Mouse (Mus musculus): ENCODE measurements around the gene Adam12.
"Not testable (repeated sequence)": the region's sequence is repeated elsewhere in the genome, so short reads cannot be mapped to it uniquely, and the experiment has no call there.

Adam12 gene

DNA sequence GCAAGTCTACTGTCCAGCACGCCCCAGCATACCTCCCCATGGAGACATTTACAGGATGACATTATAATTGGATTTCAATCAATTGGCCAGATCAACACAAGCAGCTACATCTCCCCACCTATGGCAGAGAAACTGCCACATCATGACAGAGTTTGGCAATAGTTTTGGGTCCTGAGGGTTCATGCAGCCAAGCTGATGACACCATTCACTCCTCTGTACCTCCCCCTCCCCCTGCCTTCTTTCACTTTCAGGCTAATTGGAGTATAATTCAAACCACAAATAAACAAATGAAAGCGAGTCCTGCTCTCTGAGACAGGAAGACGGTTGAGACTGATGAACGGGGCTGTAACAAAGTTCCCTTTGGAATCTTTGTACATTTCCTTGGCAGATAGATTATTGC lies 291.5 kb downstream of the Adam12 start:
- no peak for DNase-seq (ENCODE audit: low read depth in 2 of 2, low spot score in 2 of 2)

DNA sequence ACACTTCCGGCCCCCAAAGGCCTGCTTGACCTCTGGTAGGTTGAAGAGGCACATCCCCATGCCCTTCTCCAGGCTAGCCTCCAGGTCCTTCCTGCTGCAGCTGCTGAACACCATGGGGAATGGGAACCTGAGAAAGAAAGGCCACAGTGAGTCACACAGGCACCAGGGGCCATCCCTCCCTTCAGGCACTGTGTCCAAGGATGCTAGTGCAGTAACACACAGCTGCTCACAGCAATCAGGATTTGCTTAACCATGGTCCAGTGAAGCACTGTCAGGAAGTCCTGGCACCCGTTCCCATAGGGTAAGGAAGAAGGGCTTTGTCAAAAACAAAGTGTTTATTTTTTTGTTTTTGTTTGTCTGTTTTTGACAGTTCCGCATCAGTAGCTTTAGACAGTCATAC lies 294.5 kb downstream of the Adam12 start:
- no peak for DNase-seq (ENCODE audit: low read depth in 2 of 2, low spot score in 2 of 2)

DNA sequence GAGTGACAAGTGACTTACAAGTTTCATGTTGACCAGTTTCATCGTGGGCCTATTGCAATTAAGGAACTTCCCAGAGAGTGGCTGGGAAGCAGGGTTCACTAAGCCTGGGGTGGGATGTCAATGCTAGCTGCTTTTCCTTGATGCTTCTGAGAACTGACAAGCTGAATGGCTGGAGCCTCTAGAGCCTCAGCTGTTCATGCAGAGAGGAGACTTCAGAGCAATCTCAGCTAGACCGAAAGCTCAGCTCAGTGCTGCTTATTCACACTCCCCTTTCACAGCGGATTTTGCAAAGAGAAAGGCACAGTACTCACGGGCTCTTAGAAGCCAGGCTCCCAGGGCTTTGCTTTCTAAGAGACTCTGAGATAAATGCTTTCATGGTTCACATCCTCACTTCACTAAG lies 295.6 kb downstream of the Adam12 start:
- no peak for DNase-seq (ENCODE audit: low read depth in 2 of 2, low spot score in 2 of 2)

DNA sequence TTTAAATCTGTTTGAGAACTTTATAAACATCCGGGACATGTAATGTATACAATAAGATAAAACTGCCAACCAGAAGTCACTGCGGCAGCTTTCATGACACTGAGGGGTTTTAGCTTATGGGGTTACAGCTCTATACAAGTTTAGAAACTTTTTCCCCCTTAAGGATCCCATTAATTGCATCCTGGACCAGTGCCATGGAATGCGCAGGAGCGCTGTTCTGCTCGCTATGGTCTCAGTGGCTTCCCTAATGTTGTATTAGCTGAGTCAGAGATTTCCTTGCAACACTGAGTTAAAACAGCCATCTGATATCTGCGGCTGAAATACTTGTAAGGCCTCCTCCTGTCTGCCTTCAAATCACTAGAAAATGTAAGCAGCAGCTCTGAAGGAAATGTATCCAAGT lies 298.6 kb downstream of the Adam12 start:
- no peak for DNase-seq (ENCODE audit: low read depth in 2 of 2, low spot score in 2 of 2)

DNA sequence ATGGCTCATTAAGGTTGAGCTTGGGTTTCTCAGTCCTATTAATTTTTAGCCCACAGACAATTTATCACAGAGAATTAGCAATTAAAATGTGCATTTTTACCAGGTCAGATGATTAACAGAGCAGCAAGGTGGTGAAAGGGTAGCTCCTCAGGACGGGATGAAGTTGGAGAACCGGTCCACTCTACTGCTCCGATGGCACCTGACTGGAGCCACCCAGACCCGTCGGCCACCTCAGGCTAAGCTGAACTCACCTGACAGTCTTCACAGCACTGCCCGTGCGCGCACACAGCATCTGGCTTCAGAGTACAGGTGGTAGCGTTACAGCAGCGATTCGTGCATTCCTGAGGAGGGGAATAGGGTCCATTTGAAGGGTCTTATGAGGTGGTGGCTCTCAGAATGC lies 300.5 kb downstream of the Adam12 start:
- no peak for DNase-seq (ENCODE audit: low read depth in 2 of 2, low spot score in 2 of 2)

DNA sequence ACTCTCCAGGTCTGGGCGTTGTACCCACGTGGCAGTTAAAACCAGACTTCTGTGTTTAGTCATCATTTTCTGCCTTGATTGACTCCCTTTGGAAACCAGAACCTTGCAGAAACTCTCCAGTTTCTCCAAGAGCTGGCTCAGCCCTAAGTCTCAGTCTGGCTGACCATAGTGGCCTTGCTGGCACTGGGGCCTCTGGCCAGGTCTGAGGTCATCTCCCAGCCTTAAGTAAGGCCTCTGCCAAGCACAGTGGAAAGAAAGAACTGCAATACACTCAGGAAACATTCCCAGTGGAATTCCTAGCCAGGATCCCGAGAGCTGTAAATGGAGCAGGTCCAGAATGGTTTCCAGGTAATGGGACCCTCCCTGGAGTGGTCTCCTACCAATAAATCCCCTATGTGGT lies 303.0 kb downstream of the Adam12 start:
- no peak for DNase-seq (ENCODE audit: low read depth in 2 of 2, low spot score in 2 of 2)

DNA sequence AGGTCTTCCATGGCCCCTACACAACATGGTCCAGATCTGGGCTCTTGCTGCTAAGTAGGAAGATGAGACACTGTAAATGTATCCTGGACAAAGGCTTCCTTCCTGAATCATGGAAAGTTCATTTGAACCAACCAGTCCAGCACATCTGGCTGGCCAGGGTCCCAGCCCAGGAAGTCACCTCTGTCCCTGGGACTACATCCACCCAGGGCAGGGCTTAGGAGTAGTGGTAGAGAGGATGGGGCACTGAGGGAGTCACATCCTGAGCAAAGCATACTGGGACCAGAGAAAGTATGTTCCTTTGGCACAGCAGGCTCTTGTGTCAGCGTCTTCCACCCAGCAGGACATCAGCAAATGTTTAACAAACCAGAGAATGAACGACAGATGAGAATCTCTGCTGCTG lies 306.2 kb downstream of the Adam12 start:
- DNase-seq (ENCODE audit: low read depth in 2 of 2, low spot score in 2 of 2), result no peak

DNA sequence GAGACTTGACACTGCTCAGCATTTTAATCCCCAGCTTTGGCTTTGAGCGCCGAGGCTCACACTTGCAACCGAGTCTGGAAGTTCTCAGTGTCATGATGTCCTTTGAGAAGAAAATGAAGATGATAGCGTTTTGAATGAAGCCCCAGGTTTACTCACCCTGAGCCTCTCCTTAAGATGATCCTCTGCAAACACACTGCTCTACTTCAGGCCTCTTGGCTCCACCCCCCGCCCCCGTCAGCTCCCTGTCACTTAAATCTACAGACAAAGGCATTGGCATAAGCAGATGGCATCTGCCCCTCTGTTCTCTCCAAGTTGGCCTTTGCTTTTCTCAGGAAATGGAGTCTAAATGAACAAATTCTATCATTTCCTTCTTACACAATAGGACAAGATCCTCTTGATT lies 308.0 kb downstream of the Adam12 start:
- DNase-seq (ENCODE audit: low read depth in 2 of 2, low spot score in 2 of 2), result no peak

DNA sequence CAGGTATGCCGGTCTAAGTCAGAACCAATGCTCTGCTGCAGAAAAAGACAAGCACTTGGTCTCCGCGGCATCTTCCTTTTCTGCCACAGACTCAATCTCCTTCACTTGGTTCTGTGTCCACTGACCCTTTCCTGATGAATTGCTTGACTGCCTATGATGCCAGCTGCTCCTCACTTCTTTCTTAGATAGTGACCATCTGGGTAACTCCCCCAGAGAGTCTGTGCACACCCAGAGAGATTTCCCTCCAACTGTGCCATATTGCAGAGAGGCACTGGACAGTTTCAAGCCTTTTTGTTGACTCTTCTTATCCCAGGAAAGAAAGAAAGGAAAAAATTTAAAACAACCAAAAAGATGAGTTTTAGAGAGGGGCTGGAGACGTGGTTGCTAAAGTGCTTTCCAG lies 310.7 kb downstream of the Adam12 start:
- no peak for DNase-seq (ENCODE audit: low read depth in 2 of 2, low spot score in 2 of 2)

DNA sequence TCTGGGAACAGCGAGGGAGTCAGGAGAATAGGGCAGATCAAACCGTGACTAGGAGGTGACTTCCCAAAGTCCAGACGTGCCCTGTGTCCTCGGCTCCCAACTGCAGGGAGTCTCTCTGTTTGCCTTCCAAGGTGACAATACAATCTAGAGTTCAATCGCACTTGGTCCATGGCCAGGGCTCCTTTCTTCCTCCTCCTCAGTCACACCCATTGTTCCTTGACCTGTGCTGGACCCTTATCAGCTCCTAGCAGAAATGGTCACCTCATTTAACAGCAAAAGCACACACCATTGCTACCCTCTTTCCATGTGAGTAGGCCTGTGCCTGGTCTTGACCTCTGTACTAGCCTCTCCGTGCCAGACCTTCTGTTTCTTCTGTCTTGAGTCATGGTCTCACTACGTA lies 311.2 kb downstream of the Adam12 start:
- DNase-seq (ENCODE audit: low read depth in 2 of 2, low spot score in 2 of 2), result no peak

DNA sequence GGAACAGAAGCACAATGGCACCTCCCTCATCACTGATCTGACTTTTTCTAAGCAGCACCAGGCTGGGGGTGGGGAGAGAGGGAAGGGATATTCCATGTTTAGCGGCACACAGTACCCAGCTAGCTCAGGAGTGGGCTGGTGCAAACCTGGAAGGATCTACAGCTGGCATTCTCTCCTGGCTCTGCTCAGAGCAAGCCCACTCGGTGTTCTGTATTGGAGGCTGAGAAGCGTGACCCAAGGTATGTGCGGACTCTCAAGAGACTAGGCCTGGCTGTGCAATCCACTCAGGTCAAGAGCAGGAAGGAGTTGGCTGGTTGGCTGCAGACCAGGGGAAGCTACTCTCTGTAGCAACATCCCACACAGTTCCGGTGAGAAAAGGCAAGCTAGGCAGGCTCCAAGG lies 312.0 kb downstream of the Adam12 start:
- DNase-seq (ENCODE audit: low read depth in 2 of 2, low spot score in 2 of 2), result no peak

DNA sequence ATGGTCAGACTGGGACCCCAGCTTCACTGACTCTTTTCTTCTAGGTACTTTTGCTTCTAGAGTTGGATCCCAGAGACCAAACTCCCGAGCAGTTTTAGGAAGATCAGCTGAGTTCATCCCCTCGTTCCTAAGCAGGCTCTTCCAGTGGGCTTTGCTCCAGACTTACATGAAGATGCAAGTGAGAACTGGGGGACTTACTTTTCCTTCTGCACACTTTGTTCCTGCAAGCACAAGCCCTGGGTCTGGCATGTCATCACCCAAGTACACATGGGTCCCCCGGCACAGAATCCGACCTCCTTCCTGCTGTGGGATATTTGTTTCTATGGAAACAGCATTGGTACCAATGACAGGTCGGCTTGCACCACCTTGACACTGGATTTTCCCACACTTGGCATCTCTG lies 312.6 kb downstream of the Adam12 start:
- DNase-seq (ENCODE audit: low read depth in 2 of 2, low spot score in 2 of 2), result no peak

DNA sequence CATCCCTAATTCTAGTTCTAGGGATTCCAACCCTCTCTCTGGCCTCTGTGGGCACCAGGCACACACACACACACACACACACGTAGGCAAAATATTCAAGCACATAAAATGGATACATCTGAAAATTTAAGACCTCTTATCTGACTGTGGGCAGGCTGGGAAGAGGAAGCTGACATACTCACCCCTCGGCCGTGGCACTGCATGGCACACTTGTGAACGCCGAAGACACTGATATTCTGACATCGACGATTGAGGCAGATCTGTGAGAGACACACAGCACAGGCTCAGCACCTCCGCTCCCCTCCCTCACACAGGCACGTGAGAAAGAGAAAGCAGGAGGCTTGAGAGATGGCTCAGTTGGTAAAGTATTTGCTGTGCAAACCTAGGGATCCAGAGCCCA lies 315.7 kb downstream of the Adam12 start:
- no peak for DNase-seq (ENCODE audit: low read depth in 2 of 2, low spot score in 2 of 2)

DNA sequence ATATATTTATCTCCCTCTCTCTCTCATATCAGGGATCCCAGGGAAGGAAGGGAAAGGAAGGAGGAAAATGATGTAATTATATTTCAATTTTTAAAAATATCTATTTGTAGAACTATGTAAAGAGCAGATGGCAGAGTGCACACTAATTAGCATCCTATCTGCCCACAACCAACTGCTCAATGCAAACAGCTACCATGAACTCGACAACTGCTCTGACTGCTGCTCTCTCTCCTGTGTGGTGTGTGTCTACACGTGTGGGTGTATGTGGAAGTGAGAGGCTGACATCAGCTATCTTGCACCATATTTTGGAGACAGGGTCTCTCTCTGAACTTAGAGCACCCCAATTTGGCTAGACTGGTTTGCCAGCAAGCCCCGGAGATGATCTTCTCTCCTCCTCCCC lies 320.1 kb downstream of the Adam12 start:
- no peak for DNase-seq (ENCODE audit: low read depth in 2 of 2, low spot score in 2 of 2)

DNA sequence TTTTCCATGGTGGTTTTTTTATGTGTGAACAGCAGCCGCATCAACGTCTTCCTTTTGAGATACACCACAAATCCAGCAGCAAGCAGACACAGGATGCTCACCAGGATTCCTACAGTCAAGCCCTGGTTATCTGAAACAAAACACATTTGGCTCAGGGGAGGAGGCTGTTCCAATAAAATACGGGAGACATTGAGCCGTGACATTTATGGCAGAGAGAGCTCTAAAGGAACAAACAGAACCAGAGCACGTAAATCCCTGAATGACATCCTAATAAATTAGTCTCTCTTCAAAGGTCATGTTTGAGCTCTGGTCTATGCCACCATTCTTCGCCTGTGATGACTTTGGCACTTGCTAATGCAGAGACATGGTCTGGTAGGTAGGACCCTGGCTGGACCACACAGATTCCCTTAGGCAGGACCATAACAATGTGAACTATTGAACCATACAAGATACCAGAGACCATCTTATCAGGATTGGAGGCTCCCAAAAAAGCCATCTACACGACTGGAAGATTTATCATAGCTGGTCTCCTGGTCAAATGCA lies 322.0 kb downstream of the Adam12 start:
- no peak for DNase-seq (ENCODE audit: low read depth in 2 of 2, low spot score in 2 of 2)

DNA sequence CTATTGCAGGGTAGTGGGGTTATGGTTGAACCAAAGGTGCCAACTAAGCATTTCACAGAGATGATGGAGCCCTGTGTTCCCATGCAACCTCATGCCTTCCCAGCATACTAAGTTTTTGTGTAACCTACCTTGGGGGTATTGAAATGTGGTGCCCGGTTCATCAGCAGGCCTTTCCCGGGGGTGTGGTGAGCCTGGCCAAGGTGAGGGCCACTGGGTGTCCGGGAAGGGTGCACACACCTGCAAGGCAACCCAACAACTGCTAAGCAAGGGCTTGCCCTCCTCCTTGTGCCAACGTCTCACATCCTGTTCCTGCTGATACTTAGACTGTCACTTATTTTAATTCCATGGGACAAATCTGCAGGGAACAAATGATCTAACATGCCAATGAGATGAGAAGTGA lies 323.0 kb downstream of the Adam12 start:
- no peak for DNase-seq (ENCODE audit: low read depth in 2 of 2, low spot score in 2 of 2)

DNA sequence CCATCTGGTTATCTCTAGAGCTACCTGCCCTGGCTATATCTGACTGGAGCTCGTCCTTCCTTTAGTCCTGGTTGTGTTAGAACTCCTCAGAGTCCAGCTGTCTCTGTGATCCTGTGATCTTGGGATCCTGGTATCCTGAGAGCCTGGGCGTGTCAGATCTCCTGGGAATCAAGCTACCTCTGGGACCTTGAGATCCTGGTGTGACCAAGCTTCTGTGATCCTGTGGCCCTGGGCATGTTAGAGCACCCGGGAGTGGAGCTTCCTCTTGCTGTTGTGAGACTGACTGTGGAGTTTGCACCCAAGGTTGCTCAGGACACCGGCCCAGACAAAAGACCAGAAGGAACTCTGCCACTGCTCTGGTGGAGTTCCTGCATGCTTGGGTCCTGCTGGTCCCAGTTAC lies 332.6 kb downstream of the Adam12 start:
- no peak for DNase-seq (ENCODE audit: low read depth in 2 of 2, low spot score in 2 of 2)

DNA sequence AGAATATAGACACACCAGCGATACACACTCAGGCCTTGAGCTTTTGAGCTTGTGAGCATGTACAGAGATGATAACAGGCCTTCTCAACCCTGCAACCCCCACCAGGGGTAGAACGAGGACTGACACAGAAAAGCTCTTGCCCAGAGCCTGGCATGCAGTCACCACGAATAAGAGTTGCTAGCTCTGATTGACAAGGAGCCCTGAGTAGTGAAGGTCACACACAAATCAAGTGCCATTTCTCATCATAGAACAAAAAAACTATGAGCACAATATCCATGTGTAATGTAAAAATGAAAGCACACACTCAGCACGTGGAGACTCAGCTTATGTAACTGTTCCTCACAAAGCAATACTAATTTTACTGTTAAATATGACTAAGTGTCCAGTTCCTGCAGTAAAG lies 340.1 kb downstream of the Adam12 start:
- DNase-seq (ENCODE audit: low read depth in 2 of 2, low spot score in 2 of 2), result no peak

DNA sequence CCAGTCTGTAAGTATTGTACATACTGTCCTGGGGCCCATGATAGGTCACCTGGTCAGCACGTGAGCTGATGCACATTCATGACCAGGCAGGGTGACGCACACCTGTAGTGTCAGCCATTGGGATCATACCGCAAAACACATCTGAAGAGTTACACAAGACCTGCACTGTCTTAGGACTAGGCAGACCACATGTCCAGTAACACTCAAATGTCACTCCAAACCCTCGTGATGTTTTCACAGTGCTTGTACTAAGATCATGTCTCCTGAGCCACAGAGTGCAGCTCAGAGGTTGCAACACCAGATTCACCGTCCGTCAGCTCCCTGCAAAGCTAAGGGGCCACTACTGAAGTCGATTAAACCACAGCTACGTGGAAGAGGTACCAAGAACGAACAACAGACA lies 340.6 kb downstream of the Adam12 start:
- DNase-seq (ENCODE audit: low read depth in 2 of 2, low spot score in 2 of 2), result no peak

DNA sequence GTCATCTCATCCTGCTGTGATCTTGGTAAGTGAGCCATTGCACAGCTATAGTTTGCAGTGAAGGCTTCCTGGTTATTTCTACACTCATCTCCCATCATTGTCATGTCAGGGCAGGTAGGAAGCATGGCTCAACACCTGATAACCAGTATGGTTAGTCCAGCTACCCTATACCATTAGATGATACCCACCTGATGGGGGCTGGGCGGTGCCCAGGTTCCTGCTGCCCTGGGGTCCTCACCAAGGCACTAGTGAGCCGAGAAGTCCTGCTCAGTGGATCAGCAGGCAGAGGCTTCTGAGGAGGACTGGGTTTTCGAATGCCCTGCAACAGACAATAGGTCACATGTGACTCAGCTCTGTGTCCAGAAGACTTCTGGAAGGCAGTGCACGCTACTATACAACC lies 342.0 kb downstream of the Adam12 start:
- DNase-seq (ENCODE audit: low read depth in 2 of 2, low spot score in 2 of 2), result no peak

DNA sequence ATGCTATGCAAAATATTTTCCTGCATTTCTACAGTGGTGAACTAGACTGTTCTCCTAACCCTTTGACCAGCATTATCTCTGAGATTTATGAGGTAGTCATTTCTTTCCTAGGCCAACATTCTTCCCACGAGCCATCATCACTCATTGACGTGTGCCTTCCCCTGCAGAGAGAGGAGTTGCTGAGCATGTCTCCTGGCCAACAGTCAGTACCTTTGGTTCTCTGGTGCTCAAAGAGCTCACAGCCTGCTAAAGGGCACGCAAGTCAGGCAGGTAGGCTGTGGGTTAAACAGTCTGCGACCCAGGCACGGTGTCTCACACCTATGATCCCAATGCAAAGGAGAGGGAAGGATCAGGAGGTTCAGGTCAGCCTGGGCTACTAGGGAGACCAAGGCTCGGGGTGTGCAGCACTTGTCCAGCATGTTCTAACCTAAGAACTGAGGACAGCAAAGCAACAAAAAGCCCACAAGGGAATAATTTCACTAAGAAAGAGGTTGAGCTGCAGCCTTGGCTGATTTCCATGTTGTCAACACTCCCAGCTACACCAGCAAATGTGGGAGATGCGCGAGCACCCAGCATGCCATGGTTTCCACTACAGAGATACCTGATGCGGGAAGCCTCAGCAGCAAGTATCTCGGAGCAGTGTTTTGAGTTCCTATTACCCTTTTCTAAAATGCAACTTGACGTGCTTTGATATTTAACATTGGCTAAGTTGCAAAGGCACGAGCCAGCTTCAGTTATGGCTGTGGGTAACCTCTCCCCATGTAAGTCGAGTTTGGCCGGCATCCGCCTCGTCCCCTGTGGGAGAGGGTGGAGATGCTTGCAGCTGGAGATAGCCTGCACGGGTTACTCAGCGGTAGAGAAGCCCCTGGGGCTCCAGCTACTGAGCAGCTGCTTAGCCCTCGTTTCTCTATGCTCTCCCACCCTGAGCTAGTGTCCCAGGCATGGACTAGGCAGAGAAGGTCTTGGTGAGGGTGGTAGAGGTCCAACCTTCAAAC lies 342.7 kb downstream of the Adam12 start:
- no peak for DNase-seq (ENCODE audit: low read depth in 2 of 2, low spot score in 2 of 2)

DNA sequence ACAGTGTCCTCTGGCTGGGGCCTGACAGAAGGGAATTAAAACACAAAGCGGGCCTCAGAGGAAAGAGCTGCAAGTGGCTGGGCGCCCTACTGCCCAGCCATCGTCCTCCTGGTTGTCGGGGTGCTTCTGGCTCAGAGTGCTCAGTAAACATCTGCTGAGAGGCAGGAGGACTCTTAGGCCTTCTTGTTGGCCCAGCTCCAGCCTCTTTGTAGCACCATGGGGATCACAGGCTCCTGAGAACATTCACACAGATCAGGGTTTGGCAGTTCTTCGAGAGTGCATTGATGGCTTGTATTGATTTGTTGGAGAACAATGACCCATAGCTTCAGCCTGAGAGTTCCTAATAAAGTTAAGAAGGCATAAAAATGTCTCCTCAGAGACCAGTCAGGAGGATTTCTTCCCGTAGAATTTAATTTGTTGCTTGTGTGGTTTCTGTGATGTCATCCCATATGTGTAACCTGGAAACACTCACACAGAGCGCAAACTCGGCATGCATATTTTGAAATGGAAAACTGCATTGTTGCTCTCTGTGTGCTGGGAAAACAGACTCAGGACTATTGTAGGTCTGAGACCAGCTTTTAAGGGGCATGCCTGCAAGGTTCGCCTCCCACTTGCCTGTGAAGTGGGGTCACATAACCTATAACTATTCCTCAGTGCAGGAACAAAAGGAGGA lies 347.1 kb downstream of the Adam12 start:
- not testable (repeated sequence) for DNase-seq (ENCODE audit: low read depth in 2 of 2, low spot score in 2 of 2)
